Mouse (Mus musculus): ENCODE data around the gene Zfp511. TPM values are rescaled to one million over a fixed set of nuclear protein-coding genes. Genes with fewer than 3 reads are reported as not detected.

Zfp511 gene
- polyA plus RNA-seq, 1 experiment from 2014 or later: 46.2 TPM

- Histone ChIP-seq H3K27me3 (ENCODE audit: control insufficient read depth, insufficient read depth, low read length) (peaks cover 37% of the 10 kb centered on the region), H3K9ac (ENCODE audit: low read depth, low read length) (no peak overlapping the region), H3K9me3 (ENCODE audit: control insufficient read depth, low read length) (no peaks in the 10 kb centered on the region), H3K36me3 (ENCODE audit: control insufficient read depth, insufficient read depth, low read length) (no peaks in the 10 kb centered on the region), H3K4me1 (ENCODE audit: control insufficient read depth, insufficient read depth, low read length) (peaks cover 3% of the 10 kb centered on the region; the same call in 1 of the 2 replicates), H3K4me2 (replicated peaks; ENCODE audit: low read depth, low read length) (no peak overlapping the region), H3K27ac (ENCODE audit: low read depth, low read length) (no peak overlapping the region), H3K4me3 (ENCODE audit: low read length) (no peak overlapping the region)
- WGBS: 6% methylated on average over 5 of the region's 5 CpGs
- ATAC-seq (ENCODE audit: low FRiP score, low TSS enrichment): no peak
These were observed 42.5 kb downstream of the Zfp511 start for GRCm38 (mm10) chr7:140078711-140079110.

GRCm38 (mm10) chr7:140080503-140081156, 44.4 kb downstream of the Zfp511 start:
- Histone ChIP-seq H3K4me1 (ENCODE audit: control insufficient read depth, insufficient read depth, low read length) (peaks cover 3% of the 10 kb centered on the region; the same call in 1 of the 2 replicates), H3K27me3 (ENCODE audit: control insufficient read depth, insufficient read depth, low read length) (peaks cover 37% of the 10 kb centered on the region), H3K9ac (ENCODE audit: low read depth, low read length) (no peak overlapping the region), H3K27ac (ENCODE audit: low read depth, low read length) (no peak overlapping the region), H3K36me3 (ENCODE audit: control insufficient read depth, insufficient read depth, low read length) (no peaks in the 10 kb centered on the region), H3K4me2 (replicated peaks; ENCODE audit: low read depth, low read length) (peak overlapping the region; percentile 19; the same call in 1 of the 2 replicates), H3K9me3 (ENCODE audit: control insufficient read depth, low read length) (no peaks in the 10 kb centered on the region), H3K4me3 (ENCODE audit: low read length) (0 out of 2 replicates have a peak overlapping the region, but pooled peaks have one; percentile 0)
- ATAC-seq (ENCODE audit: low FRiP score, low TSS enrichment): 0 out of 2 replicates have a peak, but pooled peaks have one; percentile 50
- 5% methylated on average over 24 of the region's 24 CpGs for WGBS

- H3K9ac ChIP-seq (ENCODE audit: low read depth, low read length): no peak overlapping the region
- H3K4me1 ChIP-seq (ENCODE audit: control insufficient read depth, insufficient read depth, low read length): peaks cover 3% of the 10 kb centered on the region; the same call in 1 of the 2 replicates
- no peaks in the 10 kb centered on the region for H3K9me3 ChIP-seq (ENCODE audit: control insufficient read depth, low read length)
- H3K4me2 ChIP-seq (replicated peaks; ENCODE audit: low read depth, low read length): no peak overlapping the region; the same call in 1 of the 2 replicates
- H3K27ac ChIP-seq (ENCODE audit: low read depth, low read length): no peak overlapping the region
- peak; percentile 29; the same call in 1 of the 2 replicates for ATAC-seq (ENCODE audit: low FRiP score, low TSS enrichment)
- no peak overlapping the region for H3K4me3 ChIP-seq (ENCODE audit: low read length)
- H3K27me3 ChIP-seq (ENCODE audit: control insufficient read depth, insufficient read depth, low read length): peaks cover 37% of the 10 kb centered on the region
- WGBS: 13% methylated on average over 20 of the region's 20 CpGs
- no peaks in the 10 kb centered on the region for H3K36me3 ChIP-seq (ENCODE audit: control insufficient read depth, insufficient read depth, low read length)
These were observed 45.4 kb downstream of the Zfp511 start for GRCm38 (mm10) chr7:140081408-140082241.

GRCm38 (mm10) chr7:140082242-140082678, 46.1 kb downstream of the Zfp511 start, which contains the start of gene Caly:
Gene Caly (minus strand): TSS chr7:140082548.
- H3K4me2 ChIP-seq (replicated peaks; ENCODE audit: low read depth, low read length): no peak within 1 kb of the TSS; the same call in 1 of the 2 replicates
- 5% methylated on average over 18 of the region's 18 CpGs for WGBS

More at GRCm38 (mm10) chr7:140082242-140082678, 46.1 kb downstream of the Zfp511 start, which contains the start of gene Caly:
- no peak within 1 kb of the TSS for H3K9ac ChIP-seq (ENCODE audit: low read depth, low read length)
- H3K27me3 ChIP-seq (ENCODE audit: control insufficient read depth, insufficient read depth, low read length): peaks cover 37% of the 10 kb centered on the region
- no peak within 1 kb of the TSS for H3K4me3 ChIP-seq (ENCODE audit: low read length)
- H3K36me3 ChIP-seq (ENCODE audit: control insufficient read depth, insufficient read depth, low read length): no peaks in the 10 kb centered on the region
- H3K27ac ChIP-seq (ENCODE audit: low read depth, low read length): no peak within 1 kb of the TSS
- no peaks in the 10 kb centered on the region for H3K9me3 ChIP-seq (ENCODE audit: control insufficient read depth, low read length)
- peak; percentile 72 for ATAC-seq (ENCODE audit: low FRiP score, low TSS enrichment)
- peaks cover 3% of the 10 kb centered on the region; the same call in 1 of the 2 replicates for H3K4me1 ChIP-seq (ENCODE audit: control insufficient read depth, insufficient read depth, low read length)

Small RNAs within 50 kb of the gene (microRNA-seq; reads per million reads assigned to microRNA genes)
- gene Mir7062: not detected

Other genes with a start within 250 kb of the Zfp511 start
- gene Adgra1, start 202.2 kb upstream of the Zfp511 start, polyA plus RNA-seq (2014; fragmentation: Nextera tagmentation; extraction: Ambion mirVana): 0.17 and 0.93 TPM in 2 replicates
- gene Kndc1, start 141.7 kb upstream of the Zfp511 start, polyA plus RNA-seq (2014; fragmentation: Nextera tagmentation; extraction: Ambion mirVana): 0.14 and 0.18 TPM in 2 replicates
- gene Utf1, start 92.6 kb upstream of the Zfp511 start, polyA plus RNA-seq (2014; fragmentation: Nextera tagmentation; extraction: Ambion mirVana): 0.23 TPM in 1 of 2 replicates, not detected in the other
- 0.34 and 0.55 TPM in 2 replicates for gene 6430531B16Rik, start 57.6 kb upstream of the Zfp511 start, polyA plus RNA-seq (2014; fragmentation: Nextera tagmentation; extraction: Ambion mirVana)
- gene Adam8, start 43.8 kb upstream of the Zfp511 start, polyA plus RNA-seq (2014; fragmentation: Nextera tagmentation; extraction: Ambion mirVana): 0.85 and 1.6 TPM in 2 replicates
- 40.6 and 62.9 TPM in 2 replicates for gene Tubgcp2, start 278 bp downstream of the Zfp511 start, polyA plus RNA-seq (2014; fragmentation: Nextera tagmentation; extraction: Ambion mirVana)
- gene Msx3, start 12.7 kb downstream of the Zfp511 start, polyA plus RNA-seq (2014; fragmentation: Nextera tagmentation; extraction: Ambion mirVana): not detected in 2 replicates
- gene Caly, start 46.2 kb downstream of the Zfp511 start, polyA plus RNA-seq (2014; fragmentation: Nextera tagmentation; extraction: Ambion mirVana): 0.91 TPM in 2 replicates
- gene Prap1, start 57.0 kb downstream of the Zfp511 start, polyA plus RNA-seq (2014; fragmentation: Nextera tagmentation; extraction: Ambion mirVana): 0.38 TPM in 1 of 2 replicates, not detected in the other
- 32.4 and 36.2 TPM in 2 replicates for gene Fuom, start 66.0 kb downstream of the Zfp511 start, polyA plus RNA-seq (2014; fragmentation: Nextera tagmentation; extraction: Ambion mirVana)
- 20.7 and 24.8 TPM in 2 replicates for gene Paox, start 79.4 kb downstream of the Zfp511 start, polyA plus RNA-seq (2014; fragmentation: Nextera tagmentation; extraction: Ambion mirVana)
- gene Echs1, start 80.1 kb downstream of the Zfp511 start, polyA plus RNA-seq (2014; fragmentation: Nextera tagmentation; extraction: Ambion mirVana): 186 and 199 TPM in 2 replicates
- gene Mtg1, start 101.2 kb downstream of the Zfp511 start, polyA plus RNA-seq (2014; fragmentation: Nextera tagmentation; extraction: Ambion mirVana): 25.9 and 30.8 TPM in 2 replicates
- gene Sprn, start 118.5 kb downstream of the Zfp511 start, polyA plus RNA-seq (2014; fragmentation: Nextera tagmentation; extraction: Ambion mirVana): 0.13 and 0.14 TPM in 2 replicates
- not detected in 2 replicates for gene Olfr522, start 128.4 kb downstream of the Zfp511 start, polyA plus RNA-seq (2014; fragmentation: Nextera tagmentation; extraction: Ambion mirVana)
- gene Olfr523, start 136.8 kb downstream of the Zfp511 start, polyA plus RNA-seq (2014; fragmentation: Nextera tagmentation; extraction: Ambion mirVana): not detected in 2 replicates
- gene Olfr524, start 169.6 kb downstream of the Zfp511 start, polyA plus RNA-seq (2014; fragmentation: Nextera tagmentation; extraction: Ambion mirVana): not detected in 2 replicates
- not detected in 2 replicates for gene Cd163l1, start 181.9 kb downstream of the Zfp511 start, polyA plus RNA-seq (2014; fragmentation: Nextera tagmentation; extraction: Ambion mirVana)
- not detected in 2 replicates for gene 5830411N06Rik, start 210.9 kb downstream of the Zfp511 start, polyA plus RNA-seq (2014; fragmentation: Nextera tagmentation; extraction: Ambion mirVana)